Mouse (Mus musculus) hindbrain, embryonic 15.5 days (tissue): ENCODE measurements at regions not wholly inside any gene's neighbourhood (a gene's known extent, or its start where the extent isn't known, plus 50 kb on each side); places are given as distances from the start of the nearest gene placed in this dataset.

ENCODE experiments used
- ATAC-seq: fragments of 200-750 bp; cut with Nextera tagmentation; 2 replicates; pipeline ENCODE4 v1.8.0; 2017; ENCODE audit warnings: low read depth, moderate number of reproducible peaks, moderate TSS enrichment; ENCODE audit not compliant: low FRiP score
- H3K27ac ChIP-seq: fragments of 300-500 bp; sonication (generic); replicated peaks from 2 replicates; pipeline ENCODE4 v1.5.1; 2015; ENCODE audit warnings: mild to moderate bottlenecking, inconsistent platforms
- H3K27me3 ChIP-seq: fragments of 300-500 bp; sonication (generic); 2 replicates; pipeline ENCODE4 v1.6.1; 2015; ENCODE audit warnings: control low read depth, inconsistent platforms
- H3K36me3 ChIP-seq: fragments of 300-500 bp; sonication (generic); 2 replicates; pipeline ENCODE4 v1.6.1; 2015; ENCODE audit warnings: control low read depth, inconsistent platforms
- H3K4me1 ChIP-seq: fragments of 300-500 bp; sonication (generic); replicated peaks from 2 replicates; pipeline ENCODE4 v1.6.1; 2015; ENCODE audit warnings: control low read depth, inconsistent platforms
- H3K4me2 ChIP-seq: fragments of 300-500 bp; sonication (generic); 2 replicates; pipeline ENCODE4 v1.6.1; 2015; ENCODE audit warnings: moderate library complexity, mild to moderate bottlenecking, inconsistent platforms
- H3K4me3 ChIP-seq: fragments of 300-500 bp; sonication (generic); 2 replicates; pipeline ENCODE4 v1.5.1; 2015; ENCODE audit warnings: mild to moderate bottlenecking, inconsistent platforms
- H3K9ac ChIP-seq: fragments of 300-500 bp; sonication (generic); 2 replicates; pipeline ENCODE4 v1.6.1; 2015; ENCODE audit warnings: inconsistent platforms
- H3K9me3 ChIP-seq: fragments of 300-500 bp; sonication (generic); 2 replicates; pipeline ENCODE4 v1.6.1; 2016; ENCODE audit warnings: control low read depth, inconsistent platforms
- WGBS: fragments of 180-500 bp; shearing (Covaris S2); methylation state at CpG from one replicate; pipeline ENCODE4 v1.1.7; 2015; 5-methylcytosine and 5-hydroxymethylcytosine counted together

DNA sequence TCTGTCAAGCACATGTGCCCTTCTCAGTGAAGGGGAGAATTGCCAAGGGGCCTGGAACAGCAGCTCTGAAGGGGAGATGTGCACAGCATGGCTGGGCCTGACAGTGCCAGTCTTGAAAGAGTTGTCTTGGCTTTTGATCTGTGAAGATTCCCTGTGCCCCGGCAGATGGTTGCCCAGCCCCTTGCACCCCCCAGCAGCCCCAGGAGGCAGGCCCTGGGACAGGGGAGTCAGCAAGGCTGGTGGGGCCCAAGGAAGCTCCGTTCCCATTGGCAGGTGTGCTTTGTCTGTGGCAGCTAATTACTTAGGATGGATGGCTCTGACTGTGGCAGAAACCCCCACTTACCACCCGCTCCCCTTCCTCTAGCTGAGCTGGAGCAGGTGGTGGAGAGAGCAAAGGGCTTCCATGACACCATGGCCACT, 58.6 kb downstream of the Tspan17 start:
- H3K4me3 ChIP-seq = no peak overlapping the region
- H3K9me3 ChIP-seq = no peaks in the 10 kb centered on the region
- no peaks in the 10 kb centered on the region for H3K36me3 ChIP-seq
- H3K4me2 ChIP-seq = no peak overlapping the region
- ATAC-seq = peak; percentile 72
- 22% methylated on average over 3 of the region's 3 CpGs for WGBS
- H3K4me1 ChIP-seq = 0 out of 2 replicates have a peak, but pooled peaks cover 8% of the 10 kb centered on the region
- no peaks in the 10 kb centered on the region for H3K27me3 ChIP-seq
- H3K27ac ChIP-seq = no peak overlapping the region
- H3K9ac ChIP-seq = no peak overlapping the region

DNA sequence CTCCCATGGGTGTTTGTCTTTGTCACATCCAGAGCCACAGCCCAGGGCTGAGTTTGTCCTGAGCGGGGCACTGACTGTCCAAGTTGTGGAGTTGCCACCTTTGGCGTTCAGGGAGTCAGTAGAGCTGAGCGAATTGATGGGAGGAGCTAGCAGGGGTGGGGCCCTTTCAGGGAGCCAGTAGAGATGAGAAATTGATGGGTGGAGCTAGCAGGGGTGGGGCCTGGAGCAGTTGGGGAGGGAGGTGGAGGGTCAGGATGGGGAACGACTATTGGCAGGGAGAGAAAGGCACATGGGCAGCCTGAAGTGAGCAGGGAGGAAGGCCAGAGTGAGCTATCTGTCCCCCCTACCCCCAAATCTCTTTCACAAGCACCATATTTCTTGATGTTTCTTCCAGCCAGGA, 62.0 kb downstream of the Tspan17 start:
- 0 out of 2 replicates have a peak, but pooled peaks cover 2% of the 10 kb centered on the region for H3K27me3 ChIP-seq
- H3K4me1 ChIP-seq = peaks cover 23% of the 10 kb centered on the region
- no peak for ATAC-seq
- 63% methylated on average over 4 of the region's 4 CpGs for WGBS
- no peak overlapping the region for H3K27ac ChIP-seq
- no peak overlapping the region for H3K9ac ChIP-seq
- H3K4me2 ChIP-seq = no peak overlapping the region
- no peaks in the 10 kb centered on the region for H3K36me3 ChIP-seq
- no peaks in the 10 kb centered on the region for H3K9me3 ChIP-seq
- no peak overlapping the region for H3K4me3 ChIP-seq

DNA sequence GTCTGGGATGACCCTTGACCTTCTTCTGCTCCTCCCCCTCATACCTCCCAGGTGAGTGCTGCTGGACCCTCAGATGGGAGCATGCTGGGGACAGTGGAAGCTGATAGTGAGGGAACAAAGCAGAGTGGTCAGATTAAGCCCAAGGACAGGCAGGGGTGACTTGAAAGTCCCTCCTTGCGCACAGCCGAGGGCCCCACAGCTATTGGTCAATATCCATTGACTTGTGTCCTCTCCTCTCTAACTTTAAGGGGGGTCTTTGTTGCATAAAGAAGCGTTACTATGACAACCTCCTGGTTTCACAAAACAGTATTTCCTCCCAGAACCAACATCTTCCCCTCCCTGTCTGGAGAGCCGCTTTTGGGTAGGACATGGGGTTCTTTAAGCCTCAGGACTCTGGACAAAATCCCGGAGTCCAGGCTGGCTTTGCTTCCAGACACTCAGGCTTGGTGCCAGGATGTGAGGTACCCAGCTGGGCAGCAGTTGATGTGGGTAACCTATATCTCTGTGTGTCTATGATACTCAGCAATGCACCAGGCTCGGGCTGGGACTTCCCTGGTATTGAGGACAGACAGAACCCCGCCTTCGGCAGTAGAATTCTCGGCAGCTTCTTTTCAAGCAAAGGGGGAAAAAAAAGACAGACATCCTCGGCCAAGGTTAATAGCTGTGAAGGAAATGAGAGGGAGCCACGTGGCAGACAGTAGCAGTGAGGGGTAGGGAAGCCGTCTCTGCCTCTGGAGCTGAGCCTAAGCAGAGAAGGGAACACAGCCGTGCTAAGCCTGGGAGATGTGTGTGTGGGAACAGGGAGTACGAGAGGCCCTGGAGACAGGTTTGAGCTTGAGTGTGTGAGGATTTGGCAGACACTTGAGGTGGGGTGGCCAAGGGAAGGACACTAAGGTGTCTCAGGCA, 66.4 kb downstream of the Tspan17 start:
- H3K9me3 ChIP-seq = no peaks in the 10 kb centered on the region
- peaks cover 16% of the 10 kb centered on the region for H3K4me1 ChIP-seq
- 0 out of 2 replicates have a peak, but pooled peaks cover 2% of the 10 kb centered on the region for H3K27me3 ChIP-seq
- H3K9ac ChIP-seq = no peak overlapping the region
- 23% methylated on average over 14 of the region's 14 CpGs for WGBS
- no peak overlapping the region for H3K4me3 ChIP-seq
- H3K4me2 ChIP-seq = 0 out of 2 replicates have a peak overlapping the region, but pooled peaks have one; percentile 9
- H3K36me3 ChIP-seq = no peaks in the 10 kb centered on the region
- peak; percentile 57 for ATAC-seq
- peak overlapping the region; percentile 41; the same call in 1 of the 2 replicates for H3K27ac ChIP-seq

DNA sequence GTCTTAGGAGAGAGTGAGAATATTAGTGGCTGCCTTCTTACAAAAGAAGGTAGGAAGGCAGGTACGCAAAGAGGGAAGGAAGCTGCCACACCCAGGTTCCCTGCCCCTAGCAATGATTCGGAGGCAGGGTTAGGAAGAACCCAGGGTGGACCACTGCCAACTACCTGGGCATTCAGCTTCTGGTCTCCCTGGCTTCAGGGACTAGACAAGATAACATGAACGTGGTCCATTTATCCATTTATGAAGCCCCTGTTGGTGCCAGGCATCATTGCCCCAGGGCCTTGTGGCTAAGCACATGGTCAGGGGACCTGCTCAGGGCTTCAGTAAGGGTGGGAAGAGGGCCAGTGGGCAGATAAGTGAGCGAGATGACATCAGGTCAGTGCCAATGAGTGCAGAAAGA, 73.8 kb downstream of the Tspan17 start:
- Histone ChIP-seq H3K27ac (no peak overlapping the region), H3K9ac (no peak overlapping the region), H3K27me3 (no peaks in the 10 kb centered on the region), H3K4me3 (no peak overlapping the region), H3K4me2 (no peak overlapping the region), H3K9me3 (no peaks in the 10 kb centered on the region), H3K4me1 (0 out of 2 replicates have a peak, but pooled peaks cover 6% of the 10 kb centered on the region), H3K36me3 (no peaks in the 10 kb centered on the region)
- no peak for ATAC-seq
- 86% methylated on average over 4 of the region's 4 CpGs for WGBS

DNA sequence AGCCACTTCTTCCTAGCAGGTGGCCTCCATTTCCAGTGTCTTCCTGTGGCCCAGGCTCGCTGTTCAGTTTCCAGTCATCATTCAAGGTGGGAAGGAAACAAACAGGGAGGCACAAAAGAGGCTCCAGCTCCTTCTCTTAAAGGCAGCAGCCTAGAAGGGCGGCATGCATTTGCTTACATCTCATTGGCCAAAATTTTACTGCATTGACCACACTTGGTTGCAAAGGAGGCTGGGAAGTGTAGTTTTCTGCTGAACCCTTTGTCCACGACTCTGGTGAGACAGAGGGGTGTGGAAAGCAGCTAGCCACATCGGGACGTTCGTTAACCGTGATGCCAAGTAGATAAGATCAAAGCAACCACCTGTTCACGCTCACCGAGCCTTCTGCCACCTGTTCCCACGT, 74.9 kb downstream of the Tspan17 start:
- no peak overlapping the region for H3K4me3 ChIP-seq
- H3K9ac ChIP-seq = no peak overlapping the region
- H3K9me3 ChIP-seq = no peaks in the 10 kb centered on the region
- 48% methylated on average over 10 of the region's 10 CpGs for WGBS
- 0 out of 2 replicates have a peak, but pooled peaks cover 6% of the 10 kb centered on the region for H3K4me1 ChIP-seq
- no peaks in the 10 kb centered on the region for H3K27me3 ChIP-seq
- peak; percentile 77 for ATAC-seq
- no peak overlapping the region for H3K4me2 ChIP-seq
- no peaks in the 10 kb centered on the region for H3K36me3 ChIP-seq
- H3K27ac ChIP-seq = 0 out of 2 replicates have a peak overlapping the region, but pooled peaks have one; percentile 31

DNA sequence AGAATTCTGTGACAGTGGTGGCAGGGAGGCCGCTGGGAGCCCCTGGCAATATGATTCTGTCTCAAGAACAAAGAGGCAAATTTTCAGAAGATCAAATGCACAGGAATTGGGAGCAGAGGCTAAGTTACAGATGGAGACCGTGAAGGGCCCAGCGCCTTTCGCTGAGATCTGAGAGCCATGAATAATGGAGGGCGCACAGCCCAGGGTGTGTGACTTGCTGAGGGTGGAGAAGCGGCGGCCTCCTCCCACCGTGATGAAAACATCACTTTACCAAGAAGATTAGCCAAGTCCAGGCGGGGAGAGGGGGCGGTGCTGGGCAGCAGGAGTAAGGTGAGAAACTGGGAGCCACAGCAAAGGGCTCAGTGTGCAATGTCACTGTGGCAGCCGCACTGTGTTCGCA, 77.2 kb upstream of the Unc5a start:
- peaks cover 25% of the 10 kb centered on the region for H3K4me1 ChIP-seq
- no peak overlapping the region for H3K9ac ChIP-seq
- 41% methylated on average over 12 of the region's 12 CpGs for WGBS
- no peak for ATAC-seq
- H3K4me3 ChIP-seq = no peak overlapping the region
- no peaks in the 10 kb centered on the region for H3K9me3 ChIP-seq
- H3K4me2 ChIP-seq = no peak overlapping the region
- no peak overlapping the region for H3K27ac ChIP-seq
- no peaks in the 10 kb centered on the region for H3K36me3 ChIP-seq
- H3K27me3 ChIP-seq = no peaks in the 10 kb centered on the region

DNA sequence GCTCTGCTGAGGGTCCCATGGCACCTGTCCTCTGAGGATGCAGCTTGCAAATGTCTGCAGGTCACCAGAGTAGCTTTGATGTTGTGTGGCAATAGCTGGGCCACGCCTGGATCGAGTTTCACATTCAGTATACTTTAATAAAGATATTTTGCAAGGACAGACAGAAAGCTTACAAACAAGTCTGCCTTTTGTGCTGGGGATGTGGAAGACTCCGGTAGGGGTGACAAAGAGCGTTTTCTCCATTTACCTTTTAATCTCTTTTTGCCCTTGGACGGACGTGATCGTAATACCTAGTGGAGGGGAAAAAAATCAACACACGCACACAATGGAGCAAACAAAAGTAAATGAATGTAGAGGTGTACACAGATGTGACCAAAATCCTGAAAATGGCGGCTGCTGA, 75.3 kb upstream of the Unc5a start:
- Histone ChIP-seq H3K9ac (0 out of 2 replicates have a peak overlapping the region, but pooled peaks have one; percentile 56), H3K36me3 (no peaks in the 10 kb centered on the region), H3K4me3 (no peak overlapping the region), H3K9me3 (no peaks in the 10 kb centered on the region), H3K4me1 (peaks cover 25% of the 10 kb centered on the region), H3K4me2 (peak overlapping the region; percentile 57), H3K27me3 (no peaks in the 10 kb centered on the region), H3K27ac (peak overlapping the region; percentile 87)
- no peak for ATAC-seq
- WGBS = 48% methylated on average over 9 of the region's 9 CpGs

DNA sequence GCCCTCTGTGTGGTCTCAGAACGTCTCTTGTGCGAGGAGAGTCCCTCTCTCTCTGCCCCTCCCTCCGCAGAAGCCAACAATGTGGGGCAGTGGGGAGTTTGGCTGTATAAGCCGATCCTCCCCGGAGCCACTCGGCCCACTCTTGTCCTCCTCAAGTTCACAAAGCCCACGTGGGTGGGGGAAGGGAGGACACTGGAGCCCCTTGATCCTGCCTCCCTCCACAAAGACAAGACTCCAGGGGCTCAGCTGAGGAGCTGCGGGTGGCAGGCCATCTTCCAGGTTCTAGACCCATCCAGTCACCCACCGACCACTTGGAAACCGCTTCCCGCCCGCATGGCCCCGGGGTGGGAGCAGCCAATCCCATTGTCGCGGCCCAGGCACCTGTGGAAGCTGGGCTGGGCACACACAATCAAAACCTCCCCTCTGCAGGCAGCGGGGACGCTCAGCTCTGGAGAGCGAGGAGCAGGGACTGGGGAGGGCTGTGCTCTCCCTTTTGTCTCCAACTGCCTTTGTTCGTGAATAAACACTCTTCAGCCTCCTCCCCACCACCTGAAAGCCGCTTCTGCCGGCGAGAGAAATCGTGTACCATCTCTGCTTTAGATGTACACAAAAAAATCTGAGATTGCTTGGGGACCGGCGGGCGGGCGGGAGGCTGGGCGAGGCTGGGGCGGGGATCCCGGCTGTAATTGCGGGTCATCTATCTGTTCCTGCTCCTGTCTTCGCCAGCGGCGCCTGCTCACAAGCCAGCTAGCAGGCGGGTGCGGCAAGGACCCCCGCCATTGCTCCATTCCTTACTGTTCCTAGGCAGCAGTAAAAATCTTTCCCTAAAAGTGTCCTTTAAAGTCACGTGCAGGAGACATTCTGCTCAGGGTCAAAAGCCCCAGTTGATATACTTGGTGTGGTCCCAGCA, 74.7 kb upstream of the Unc5a start:
- under 1% methylated on average over 38 of the region's 38 CpGs for WGBS
- Histone ChIP-seq H3K36me3 (no peaks in the 10 kb centered on the region), H3K27ac (peak overlapping the region; percentile 87), H3K4me1 (peaks cover 28% of the 10 kb centered on the region), H3K27me3 (no peaks in the 10 kb centered on the region), H3K9me3 (no peaks in the 10 kb centered on the region), H3K4me3 (peak overlapping the region; percentile 27), H3K4me2 (peak overlapping the region; percentile 57), H3K9ac (peak overlapping the region; percentile 56)
- peak; percentile 72 for ATAC-seq

DNA sequence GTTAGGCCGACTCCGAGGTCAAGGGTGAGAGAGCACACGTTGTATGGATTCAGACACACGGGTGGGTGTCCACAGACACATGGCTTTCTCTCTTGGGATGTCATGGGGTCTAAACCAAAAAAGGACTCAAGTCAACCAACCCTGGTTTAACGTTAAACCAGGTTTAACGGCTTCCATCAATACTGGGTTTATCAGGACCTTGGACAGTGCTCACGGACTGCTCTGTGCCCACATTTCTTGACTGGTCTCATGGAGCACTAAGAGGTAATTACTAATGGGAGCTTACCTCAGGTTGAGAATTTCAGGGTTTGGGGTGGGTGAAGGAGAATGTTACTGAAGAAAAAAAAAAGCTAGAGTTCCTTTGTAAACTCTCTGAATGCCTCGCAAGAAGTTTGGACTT, 72.7 kb upstream of the Unc5a start:
- Histone ChIP-seq H3K27ac (no peak overlapping the region), H3K9ac (no peak overlapping the region), H3K4me1 (peaks cover 40% of the 10 kb centered on the region), H3K9me3 (no peaks in the 10 kb centered on the region), H3K36me3 (no peaks in the 10 kb centered on the region), H3K27me3 (no peaks in the 10 kb centered on the region), H3K4me2 (no peak overlapping the region), H3K4me3 (no peak overlapping the region)
- 37% methylated on average over 8 of the region's 8 CpGs for WGBS
- ATAC-seq = no peak

DNA sequence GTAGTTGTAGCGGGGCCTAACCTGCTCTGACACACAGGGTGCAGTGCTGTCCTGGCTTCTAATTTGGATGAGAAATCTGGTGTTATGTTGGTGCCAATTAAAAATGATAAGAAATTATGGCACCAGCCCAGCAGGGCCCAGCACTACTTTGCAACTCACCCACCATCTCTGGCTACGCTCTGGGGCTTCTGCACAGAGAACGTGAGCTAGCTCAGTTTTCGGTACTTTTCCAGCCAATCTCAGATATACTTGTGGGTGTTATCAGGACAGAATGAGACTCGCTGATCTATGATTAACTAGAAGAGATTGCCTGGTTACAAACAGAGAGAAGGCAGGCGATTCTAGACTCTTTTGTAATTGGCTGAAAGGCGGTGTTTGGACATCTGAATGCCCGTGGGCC, 71.6 kb upstream of the Unc5a start:
- Histone ChIP-seq H3K4me1 (peaks cover 33% of the 10 kb centered on the region), H3K4me2 (no peak overlapping the region), H3K36me3 (no peaks in the 10 kb centered on the region), H3K9me3 (no peaks in the 10 kb centered on the region), H3K27me3 (no peaks in the 10 kb centered on the region), H3K9ac (no peak overlapping the region), H3K4me3 (no peak overlapping the region), H3K27ac (no peak overlapping the region)
- WGBS = 74% methylated on average over 8 of the region's 8 CpGs
- ATAC-seq = no peak

DNA sequence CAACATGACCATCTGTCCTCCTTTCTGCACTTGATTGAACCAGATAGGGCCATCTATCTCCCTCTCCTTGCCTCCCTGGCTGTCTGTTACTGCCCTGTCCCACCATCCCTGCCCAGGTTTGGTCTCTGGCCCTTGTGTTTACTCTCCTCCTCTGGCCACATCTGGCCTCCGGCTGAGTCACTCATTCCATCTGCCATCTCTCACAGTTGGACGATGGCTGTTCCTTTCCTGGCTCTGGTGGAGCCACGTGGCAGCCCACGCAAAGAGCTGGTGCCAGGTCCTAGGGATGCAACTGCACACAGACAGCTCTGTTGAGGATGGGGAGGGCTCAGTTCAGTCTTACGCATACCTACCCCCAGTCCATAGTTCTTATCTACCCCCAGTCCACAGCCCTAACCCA, 69.9 kb upstream of the Unc5a start:
- ATAC-seq = no peak
- H3K27ac ChIP-seq = no peak overlapping the region
- H3K36me3 ChIP-seq = no peaks in the 10 kb centered on the region
- H3K4me2 ChIP-seq = no peak overlapping the region
- no peaks in the 10 kb centered on the region for H3K9me3 ChIP-seq
- peaks cover 34% of the 10 kb centered on the region for H3K4me1 ChIP-seq
- H3K27me3 ChIP-seq = no peaks in the 10 kb centered on the region
- WGBS = 65% methylated on average over 5 of the region's 5 CpGs
- no peak overlapping the region for H3K4me3 ChIP-seq
- H3K9ac ChIP-seq = no peak overlapping the region

DNA sequence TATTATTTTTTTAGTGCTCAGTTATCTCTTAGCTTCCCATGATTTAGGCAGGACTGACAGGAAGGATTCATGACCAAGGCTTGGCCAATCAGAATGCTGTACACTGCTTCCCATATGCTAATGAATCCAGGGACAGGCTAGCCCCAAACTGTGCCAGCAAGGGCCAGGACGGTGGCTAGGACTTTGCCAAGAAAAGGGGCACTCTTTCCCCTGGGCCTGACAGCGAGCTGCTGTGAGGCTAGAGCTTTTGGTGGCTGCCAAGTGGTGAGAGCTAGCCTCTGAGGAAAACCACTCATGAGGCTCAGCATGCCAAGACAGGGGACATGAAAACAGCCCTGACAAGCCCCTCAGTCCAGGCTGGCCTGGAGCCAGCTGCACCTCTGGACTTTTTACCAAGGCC, 69.0 kb upstream of the Unc5a start:
- Histone ChIP-seq H3K4me2 (no peak overlapping the region), H3K4me3 (no peak overlapping the region), H3K27ac (no peak overlapping the region), H3K36me3 (no peaks in the 10 kb centered on the region), H3K27me3 (no peaks in the 10 kb centered on the region), H3K4me1 (peaks cover 34% of the 10 kb centered on the region), H3K9me3 (no peaks in the 10 kb centered on the region), H3K9ac (no peak overlapping the region)
- WGBS = 26% methylated on average over 2 of the region's 2 CpGs
- peak; percentile 68 for ATAC-seq
